Mouse (Mus musculus): ENCODE data around the gene Eef2k. TPM values are rescaled to one million over a fixed set of nuclear protein-coding genes. Genes with fewer than 3 reads are reported as not detected.

Eef2k gene
- polyA plus RNA-seq, 1 experiment = 15.1 TPM

GRCm38 (mm10) chr7:120865100-120865499 lies 22.5 kb downstream of the Eef2k start:
- Histone ChIP-seq H3K4me1 (ENCODE audit: control insufficient read depth, insufficient read depth, low read length) (peaks cover 60% of the 10 kb centered on the region), H3K4me3 (ENCODE audit: insufficient read depth, low read length) (peak overlapping the region; percentile 45)
- TF ChIP-seq POLR2A (IDR thresholded peaks at IDR 0.05; ENCODE audit: borderline replicate concordance, low read depth, low read length) = no peak
- no peak for TF ChIP-seq CTCF (IDR thresholded peaks at IDR 0.05; ENCODE audit: low read depth, low read length)

GRCm38 (mm10) chr7:120865832-120866231 lies 23.2 kb downstream of the Eef2k start:
- TF ChIP-seq POLR2A (IDR thresholded peaks at IDR 0.05; ENCODE audit: borderline replicate concordance, low read depth, low read length) (no peak), CTCF (IDR thresholded peaks at IDR 0.05; ENCODE audit: low read depth, low read length) (no peak)
- no peak overlapping the region for H3K4me3 ChIP-seq (ENCODE audit: insufficient read depth, low read length)
- H3K4me1 ChIP-seq (ENCODE audit: control insufficient read depth, insufficient read depth, low read length) = peaks cover 60% of the 10 kb centered on the region
- peak overlapping the region; percentile 13 for H3K27ac ChIP-seq (ENCODE audit: insufficient read depth, low read depth, low read length)

More at GRCm38 (mm10) chr7:120865100-120865499, 22.5 kb downstream of the Eef2k start:
- H3K27ac ChIP-seq (ENCODE audit: insufficient read depth, low read depth, low read length) = peak overlapping the region; percentile 47

- TF ChIP-seq CTCF (IDR thresholded peaks at IDR 0.05; ENCODE audit: low read depth, low read length) (no peak), POLR2A (IDR thresholded peaks at IDR 0.05; ENCODE audit: borderline replicate concordance, low read depth, low read length) (no peak)
- peaks cover 63% of the 10 kb centered on the region for H3K4me1 ChIP-seq (ENCODE audit: control insufficient read depth, insufficient read depth, low read length)
- H3K4me3 ChIP-seq (ENCODE audit: insufficient read depth, low read length) = no peak overlapping the region
- H3K27ac ChIP-seq (ENCODE audit: insufficient read depth, low read depth, low read length) = no peak overlapping the region
These were observed 24.1 kb downstream of the Eef2k start for GRCm38 (mm10) chr7:120866684-120867083.

- H3K27ac ChIP-seq (ENCODE audit: insufficient read depth, low read depth, low read length) = no peak overlapping the region
- H3K4me1 ChIP-seq (ENCODE audit: control insufficient read depth, insufficient read depth, low read length) = peaks cover 63% of the 10 kb centered on the region
- TF ChIP-seq CTCF (IDR thresholded peaks at IDR 0.05; ENCODE audit: low read depth, low read length) = no peak
- TF ChIP-seq POLR2A (IDR thresholded peaks at IDR 0.05; ENCODE audit: borderline replicate concordance, low read depth, low read length) = no peak
- no peak overlapping the region for H3K4me3 ChIP-seq (ENCODE audit: insufficient read depth, low read length)
These were observed 25.1 kb downstream of the Eef2k start for GRCm38 (mm10) chr7:120867720-120868119.

GRCm38 (mm10) chr7:120869883-120870282 lies 27.3 kb downstream of the Eef2k start:
- Histone ChIP-seq H3K4me1 (ENCODE audit: control insufficient read depth, insufficient read depth, low read length) (peaks cover 56% of the 10 kb centered on the region), H3K4me3 (ENCODE audit: insufficient read depth, low read length) (peak overlapping the region; percentile 57), H3K27ac (ENCODE audit: insufficient read depth, low read depth, low read length) (peak overlapping the region; percentile 97)
- TF ChIP-seq POLR2A (IDR thresholded peaks at IDR 0.05; ENCODE audit: borderline replicate concordance, low read depth, low read length) (no peak), CTCF (IDR thresholded peaks at IDR 0.05; ENCODE audit: low read depth, low read length) (no peak)

DNA sequence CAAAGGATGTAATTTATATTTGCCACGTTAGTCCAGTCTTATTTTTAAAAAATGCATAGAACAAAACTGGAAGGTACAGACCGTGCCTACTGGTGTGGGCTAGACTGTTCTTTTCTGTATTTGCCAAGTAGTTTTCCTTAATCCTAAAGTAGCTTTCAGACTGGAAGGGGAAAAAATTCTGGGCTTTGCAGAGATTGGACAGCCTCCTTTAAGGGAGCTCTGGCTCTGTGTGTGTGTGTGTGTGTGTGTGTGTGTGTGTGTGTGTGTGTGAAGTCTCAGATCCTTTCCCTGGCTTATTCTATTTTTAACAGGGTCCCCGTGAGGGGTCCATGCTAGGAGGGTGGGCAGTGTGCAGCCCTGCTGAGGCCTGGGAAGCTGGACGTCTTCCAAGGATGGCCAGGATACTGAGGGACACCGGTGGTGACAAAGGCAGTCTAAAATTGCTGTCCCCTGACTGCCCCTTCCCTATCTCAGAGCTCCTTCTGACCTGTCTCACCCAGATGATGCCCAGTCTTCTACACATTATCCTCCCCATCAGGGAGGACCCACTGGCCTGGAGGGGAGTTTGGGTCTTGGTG lies 27.9 kb downstream of the Eef2k start:
- Histone ChIP-seq H3K4me3 (ENCODE audit: insufficient read depth, low read length) (no peak overlapping the region), H3K27ac (ENCODE audit: insufficient read depth, low read depth, low read length) (peak overlapping the region; percentile 97), H3K4me1 (ENCODE audit: control insufficient read depth, insufficient read depth, low read length) (peaks cover 51% of the 10 kb centered on the region)
- TF ChIP-seq CTCF (IDR thresholded peaks at IDR 0.05; ENCODE audit: low read depth, low read length) = no peak
- TF ChIP-seq POLR2A (IDR thresholded peaks at IDR 0.05; ENCODE audit: borderline replicate concordance, low read depth, low read length) = 0 out of 2 replicates have a peak, but pooled peaks have one; percentile 23

DNA sequence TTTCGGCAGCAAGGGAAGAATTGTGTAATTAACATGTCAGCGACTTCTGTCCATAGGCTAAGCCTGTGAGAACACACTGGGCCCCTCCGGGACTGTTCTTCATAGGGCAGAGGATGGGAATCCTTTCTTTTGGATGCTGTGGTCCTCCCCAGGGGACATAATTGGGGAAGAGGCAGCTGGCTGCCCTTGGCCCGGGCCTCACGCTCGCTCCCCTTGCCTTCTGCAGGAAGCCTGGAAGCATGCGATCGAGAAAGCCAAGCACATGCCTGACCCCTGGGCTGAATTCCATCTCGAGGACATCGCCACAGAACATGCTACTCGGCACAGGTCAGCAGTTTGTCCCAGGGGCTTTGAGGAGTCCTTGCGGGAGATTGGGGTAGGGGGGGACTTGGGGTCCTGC lies 30.5 kb downstream of the Eef2k start:
- H3K4me3 ChIP-seq (ENCODE audit: insufficient read depth, low read length) = no peak overlapping the region
- peaks cover 33% of the 10 kb centered on the region for H3K4me1 ChIP-seq (ENCODE audit: control insufficient read depth, insufficient read depth, low read length)
- H3K27ac ChIP-seq (ENCODE audit: insufficient read depth, low read depth, low read length) = no peak overlapping the region
- no peak for TF ChIP-seq POLR2A (IDR thresholded peaks at IDR 0.05; ENCODE audit: borderline replicate concordance, low read depth, low read length)
- TF ChIP-seq CTCF (IDR thresholded peaks at IDR 0.05; ENCODE audit: low read depth, low read length) = no peak

DNA sequence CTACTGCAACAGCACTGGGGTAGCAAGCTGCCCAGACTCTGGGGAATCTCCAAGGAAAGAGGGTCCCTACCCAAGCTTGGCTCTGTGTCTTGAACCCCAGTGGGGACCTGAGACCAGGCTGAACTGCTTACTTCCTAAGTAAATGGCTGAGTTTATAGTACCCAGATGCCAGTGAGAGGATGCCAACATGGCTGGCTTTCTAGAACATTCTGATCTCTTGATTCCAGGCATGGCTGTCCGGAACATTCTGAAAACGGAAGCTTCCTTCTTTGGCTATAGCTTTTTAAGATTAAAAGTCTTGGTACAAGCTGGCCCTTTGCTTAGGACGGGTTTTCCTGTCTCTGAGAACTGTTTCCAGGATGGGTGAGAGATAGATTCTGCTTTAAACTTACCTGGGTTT lies 31.4 kb downstream of the Eef2k start:
- peaks cover 24% of the 10 kb centered on the region for H3K4me1 ChIP-seq (ENCODE audit: control insufficient read depth, insufficient read depth, low read length)
- H3K27ac ChIP-seq (ENCODE audit: insufficient read depth, low read depth, low read length) = no peak overlapping the region

GRCm38 (mm10) chr7:120874764-120875539 lies 32.3 kb downstream of the Eef2k start:
- no peak overlapping the region for H3K27ac ChIP-seq (ENCODE audit: insufficient read depth, low read depth, low read length)
- no peak overlapping the region for H3K4me3 ChIP-seq (ENCODE audit: insufficient read depth, low read length)
- peaks cover 18% of the 10 kb centered on the region for H3K4me1 ChIP-seq (ENCODE audit: control insufficient read depth, insufficient read depth, low read length)
- TF ChIP-seq POLR2A (IDR thresholded peaks at IDR 0.05; ENCODE audit: borderline replicate concordance, low read depth, low read length) (no peak), CTCF (IDR thresholded peaks at IDR 0.05; ENCODE audit: low read depth, low read length) (no peak)

More for the DNA sequence above, 31.4 kb downstream of the Eef2k start:
- TF ChIP-seq CTCF (IDR thresholded peaks at IDR 0.05; ENCODE audit: low read depth, low read length) (no peak), POLR2A (IDR thresholded peaks at IDR 0.05; ENCODE audit: borderline replicate concordance, low read depth, low read length) (no peak)
- no peak overlapping the region for H3K4me3 ChIP-seq (ENCODE audit: insufficient read depth, low read length)
